Mouse (Mus musculus) midbrain, embryonic 15.5 days (tissue): ENCODE results near the gene Iqsec3. TPM values are rescaled to one million over a fixed set of nuclear protein-coding genes. Genes with fewer than 3 reads are reported as not detected.

Source experiments
- ATAC-seq: fragments of 200-750 bp; cut with Nextera tagmentation; replicated peaks from 2 replicates; pipeline ENCODE4 v1.8.0; 2017; ENCODE audit warnings: moderate TSS enrichment
- H3K27ac ChIP-seq: fragments of 300-500 bp; sonication (generic); 2 replicates; pipeline ENCODE4 v1.5.1; 2015; ENCODE audit warnings: mild to moderate bottlenecking, inconsistent platforms
- H3K27me3 ChIP-seq: fragments of 300-500 bp; sonication (generic); replicated peaks from 2 replicates; pipeline ENCODE4 v1.6.1; 2015; ENCODE audit warnings: inconsistent platforms
- H3K36me3 ChIP-seq: fragments of 300-500 bp; sonication (generic); replicated peaks from 2 replicates; pipeline ENCODE4 v1.6.1; 2015; ENCODE audit warnings: inconsistent platforms
- H3K4me1 ChIP-seq: fragments of 300-500 bp; sonication (generic); 2 replicates; pipeline ENCODE4 v1.6.1; 2015; ENCODE audit warnings: inconsistent platforms
- H3K4me2 ChIP-seq: fragments of 300-500 bp; sonication (generic); 2 replicates; pipeline ENCODE4 v1.6.1; 2015; ENCODE audit warnings: inconsistent platforms, mild to moderate bottlenecking, moderate library complexity
- H3K4me3 ChIP-seq: fragments of 300-500 bp; sonication (generic); 2 replicates; pipeline ENCODE4 v1.5.1; 2015; ENCODE audit warnings: mild to moderate bottlenecking, inconsistent platforms
- H3K9ac ChIP-seq: fragments of 300-500 bp; sonication (generic); 2 replicates; pipeline ENCODE4 v1.6.1; 2015; ENCODE audit warnings: mild to moderate bottlenecking, inconsistent platforms
- H3K9me3 ChIP-seq: fragments of 300-500 bp; sonication (generic); 2 replicates; pipeline ENCODE4 v1.6.1; 2016; ENCODE audit warnings: inconsistent platforms
- WGBS: fragments of 180-500 bp; shearing (Covaris S2); methylation state at CpG from one replicate; pipeline ENCODE4 v1.1.7; 2015; ENCODE audit warnings: mixed read lengths; 5-methylcytosine and 5-hydroxymethylcytosine counted together
- polyA plus RNA-seq: library from polyadenylated mRNA; unstranded; fragments of >200 nt; fragmentation: Nextera tagmentation; extraction: Ambion mirVana; gene quantifications from 2 replicates; pipeline ENCODE4 v1.2.1, GENCODE M21; 2015

Iqsec3 gene
- polyA plus RNA-seq, 1 experiment from 2014 or later = 13.7 TPM

GRCm38 (mm10) chr6:121495606-121496005 lies 22.1 kb upstream of the Iqsec3 start:
- Histone ChIP-seq H3K4me1 (peaks cover 13% of the 10 kb centered on the region), H3K27ac (no peak overlapping the region), H3K4me2 (no peak overlapping the region), H3K36me3 (no peaks in the 10 kb centered on the region), H3K27me3 (no peaks in the 10 kb centered on the region), H3K9me3 (no peaks in the 10 kb centered on the region), H3K9ac (no peak overlapping the region), H3K4me3 (no peak overlapping the region)
- WGBS = 13% methylated on average over 7 of the region's 7 CpGs
- no peak for ATAC-seq

GRCm38 (mm10) chr6:121495026-121495425 lies 21.5 kb upstream of the Iqsec3 start:
- Histone ChIP-seq H3K36me3 (no peaks in the 10 kb centered on the region), H3K27ac (no peak overlapping the region), H3K4me2 (no peak overlapping the region), H3K9me3 (no peaks in the 10 kb centered on the region), H3K4me3 (no peak overlapping the region), H3K9ac (no peak overlapping the region), H3K4me1 (peaks cover 13% of the 10 kb centered on the region), H3K27me3 (no peaks in the 10 kb centered on the region)
- WGBS = 96% methylated on average over 1 of the region's 1 CpGs
- no peak for ATAC-seq

GRCm38 (mm10) chr6:121494319-121494718 lies 20.8 kb upstream of the Iqsec3 start:
- no peaks in the 10 kb centered on the region for H3K9me3 ChIP-seq
- H3K4me3 ChIP-seq = no peak overlapping the region
- no peak for ATAC-seq
- peaks cover 12% of the 10 kb centered on the region for H3K4me1 ChIP-seq
- no peak overlapping the region for H3K4me2 ChIP-seq
- 29% methylated on average over 4 of the region's 4 CpGs for WGBS
- no peaks in the 10 kb centered on the region for H3K36me3 ChIP-seq
- no peaks in the 10 kb centered on the region for H3K27me3 ChIP-seq
- no peak overlapping the region for H3K27ac ChIP-seq
- H3K9ac ChIP-seq = no peak overlapping the region

GRCm38 (mm10) chr6:121491339-121491738 lies 17.9 kb upstream of the Iqsec3 start:
- 76% methylated on average over 5 of the region's 5 CpGs for WGBS
- H3K9me3 ChIP-seq = no peaks in the 10 kb centered on the region
- H3K4me2 ChIP-seq = no peak overlapping the region
- no peak overlapping the region for H3K9ac ChIP-seq
- no peaks in the 10 kb centered on the region for H3K36me3 ChIP-seq
- H3K27me3 ChIP-seq = no peaks in the 10 kb centered on the region
- ATAC-seq = no peak
- H3K4me3 ChIP-seq = no peak overlapping the region
- H3K4me1 ChIP-seq = peaks cover 4% of the 10 kb centered on the region; the same call in 1 of the 2 replicates
- H3K27ac ChIP-seq = no peak overlapping the region

GRCm38 (mm10) chr6:121472273-121472672 lies 1.2 kb downstream of the Iqsec3 start:
- H3K4me3 ChIP-seq = peak overlapping the region; percentile 78
- peaks cover 36% of the 10 kb centered on the region for H3K4me1 ChIP-seq
- no peaks in the 10 kb centered on the region for H3K36me3 ChIP-seq
- H3K4me2 ChIP-seq = peak overlapping the region; percentile 69
- H3K27me3 ChIP-seq = no peaks in the 10 kb centered on the region
- H3K27ac ChIP-seq = peak overlapping the region; percentile 96; the same call in 1 of the 2 replicates
- ATAC-seq = no peak
- peak overlapping the region; percentile 93 for H3K9ac ChIP-seq
- WGBS = 24% methylated on average over 5 of the region's 5 CpGs
- H3K9me3 ChIP-seq = no peaks in the 10 kb centered on the region

GRCm38 (mm10) chr6:121468235-121468634 lies 5.2 kb downstream of the Iqsec3 start:
- no peaks in the 10 kb centered on the region for H3K27me3 ChIP-seq
- no peak overlapping the region for H3K4me3 ChIP-seq
- no peaks in the 10 kb centered on the region for H3K36me3 ChIP-seq
- no peaks in the 10 kb centered on the region for H3K9me3 ChIP-seq
- H3K27ac ChIP-seq = no peak overlapping the region
- no peak overlapping the region for H3K9ac ChIP-seq
- no peak overlapping the region for H3K4me2 ChIP-seq
- no peak for ATAC-seq
- peaks cover 34% of the 10 kb centered on the region for H3K4me1 ChIP-seq

GRCm38 (mm10) chr6:121462628-121463340 lies 10.7 kb downstream of the Iqsec3 start:
- peak overlapping the region; percentile 45 for H3K4me2 ChIP-seq
- no peaks in the 10 kb centered on the region for H3K36me3 ChIP-seq
- WGBS = 7% methylated on average over 28 of the region's 28 CpGs
- H3K27me3 ChIP-seq = no peaks in the 10 kb centered on the region
- peak overlapping the region; percentile 10; the same call in 1 of the 2 replicates for H3K4me3 ChIP-seq
- H3K4me1 ChIP-seq = peaks cover 27% of the 10 kb centered on the region
- no peak overlapping the region for H3K9ac ChIP-seq
- no peak overlapping the region for H3K27ac ChIP-seq
- ATAC-seq = peak; percentile 28; the same call in 1 of the 2 replicates
- H3K9me3 ChIP-seq = no peaks in the 10 kb centered on the region

- ATAC-seq = no peak
- H3K4me1 ChIP-seq = peaks cover 46% of the 10 kb centered on the region
- WGBS = 62% methylated on average over 8 of the region's 8 CpGs
Measured at GRCm38 (mm10) chr6:121457381-121457780, 16.1 kb downstream of the Iqsec3 start.

GRCm38 (mm10) chr6:121456651-121457050 lies 16.8 kb downstream of the Iqsec3 start:
- Histone ChIP-seq H3K4me2 (no peak overlapping the region), H3K9me3 (no peaks in the 10 kb centered on the region), H3K36me3 (no peaks in the 10 kb centered on the region), H3K4me1 (peaks cover 46% of the 10 kb centered on the region), H3K9ac (no peak overlapping the region), H3K27me3 (no peaks in the 10 kb centered on the region), H3K27ac (no peak overlapping the region), H3K4me3 (no peak overlapping the region)
- no peak for ATAC-seq
- 81% methylated on average over 3 of the region's 3 CpGs for WGBS

More at GRCm38 (mm10) chr6:121457381-121457780, 16.1 kb downstream of the Iqsec3 start:
- Histone ChIP-seq H3K27ac (no peak overlapping the region), H3K4me3 (no peak overlapping the region), H3K36me3 (no peaks in the 10 kb centered on the region), H3K4me2 (no peak overlapping the region), H3K9me3 (no peaks in the 10 kb centered on the region), H3K9ac (no peak overlapping the region), H3K27me3 (no peaks in the 10 kb centered on the region)

- H3K4me1 ChIP-seq = peaks cover 46% of the 10 kb centered on the region
- no peak overlapping the region for H3K4me2 ChIP-seq
- H3K9ac ChIP-seq = no peak overlapping the region
- no peak overlapping the region for H3K4me3 ChIP-seq
- no peaks in the 10 kb centered on the region for H3K36me3 ChIP-seq
- peak overlapping the region; percentile 37 for H3K27ac ChIP-seq
- 36% methylated on average over 12 of the region's 12 CpGs for WGBS
- no peaks in the 10 kb centered on the region for H3K9me3 ChIP-seq
- peak; percentile 56 for ATAC-seq
- no peaks in the 10 kb centered on the region for H3K27me3 ChIP-seq
Measured at GRCm38 (mm10) chr6:121454549-121455494, 18.7 kb downstream of the Iqsec3 start.

- WGBS = 27% methylated on average over 7 of the region's 7 CpGs
- peaks cover 40% of the 10 kb centered on the region for H3K4me1 ChIP-seq
Measured at GRCm38 (mm10) chr6:121453776-121454175, 19.7 kb downstream of the Iqsec3 start.

GRCm38 (mm10) chr6:121451703-121452102 lies 21.8 kb downstream of the Iqsec3 start:
- H3K9ac ChIP-seq = no peak overlapping the region
- H3K4me3 ChIP-seq = no peak overlapping the region
- WGBS = 86% methylated on average over 3 of the region's 3 CpGs
- no peak overlapping the region for H3K4me2 ChIP-seq
- ATAC-seq = no peak
- no peak overlapping the region for H3K27ac ChIP-seq
- no peaks in the 10 kb centered on the region for H3K27me3 ChIP-seq
- no peaks in the 10 kb centered on the region for H3K36me3 ChIP-seq
- H3K4me1 ChIP-seq = peaks cover 23% of the 10 kb centered on the region
- H3K9me3 ChIP-seq = no peaks in the 10 kb centered on the region

More at GRCm38 (mm10) chr6:121453776-121454175, 19.7 kb downstream of the Iqsec3 start:
- H3K9ac ChIP-seq = no peak overlapping the region
- H3K27ac ChIP-seq = peak overlapping the region; percentile 37; the same call in 1 of the 2 replicates
- no peaks in the 10 kb centered on the region for H3K36me3 ChIP-seq
- no peaks in the 10 kb centered on the region for H3K27me3 ChIP-seq
- H3K9me3 ChIP-seq = no peaks in the 10 kb centered on the region
- H3K4me3 ChIP-seq = no peak overlapping the region
- H3K4me2 ChIP-seq = no peak overlapping the region
- ATAC-seq = no peak
